Mouse (Mus musculus) brain, embryonic 14.5 days (tissue): Measurements from ENCODE around the gene Smarcd2.

Experiments used
- CTCF ChIP-seq: fragments of 200-500 bp; IDR thresholded peaks from 2 replicates; pipeline ENCODE4 v1.5.1; 2012; ENCODE audit warnings: inconsistent platforms, mild to moderate bottlenecking, moderate library complexity, borderline replicate concordance; ENCODE audit not compliant: insufficient read depth, insufficient read length; ENCODE audit errors: extremely low read depth
- POLR2A ChIP-seq: fragments of 200-500 bp; IDR thresholded peaks from 2 replicates; pipeline ENCODE4 v1.6.1; 2012; ENCODE audit warnings: mild to moderate bottlenecking, inconsistent platforms, borderline replicate concordance; ENCODE audit not compliant: poor library complexity, insufficient read depth, insufficient read length, severe bottlenecking; ENCODE audit errors: extremely low read depth

GRCm38 (mm10) chr11:106317801-106318200 lies 45.0 kb upstream of the Smarcd2 start:
- TF ChIP-seq CTCF, result no peak
- TF ChIP-seq POLR2A, result no peak
